Mouse (Mus musculus): Measurements from ENCODE around the gene Gabrb2. TPM values are rescaled to one million over a fixed set of nuclear protein-coding genes. Genes with fewer than 3 reads are reported as not detected.

Gabrb2 gene
- 1.2 and 1.3 TPM in 2 replicates for polyA plus RNA-seq (2014; fragmentation: Nextera tagmentation; extraction: Ambion mirVana)

DNA sequence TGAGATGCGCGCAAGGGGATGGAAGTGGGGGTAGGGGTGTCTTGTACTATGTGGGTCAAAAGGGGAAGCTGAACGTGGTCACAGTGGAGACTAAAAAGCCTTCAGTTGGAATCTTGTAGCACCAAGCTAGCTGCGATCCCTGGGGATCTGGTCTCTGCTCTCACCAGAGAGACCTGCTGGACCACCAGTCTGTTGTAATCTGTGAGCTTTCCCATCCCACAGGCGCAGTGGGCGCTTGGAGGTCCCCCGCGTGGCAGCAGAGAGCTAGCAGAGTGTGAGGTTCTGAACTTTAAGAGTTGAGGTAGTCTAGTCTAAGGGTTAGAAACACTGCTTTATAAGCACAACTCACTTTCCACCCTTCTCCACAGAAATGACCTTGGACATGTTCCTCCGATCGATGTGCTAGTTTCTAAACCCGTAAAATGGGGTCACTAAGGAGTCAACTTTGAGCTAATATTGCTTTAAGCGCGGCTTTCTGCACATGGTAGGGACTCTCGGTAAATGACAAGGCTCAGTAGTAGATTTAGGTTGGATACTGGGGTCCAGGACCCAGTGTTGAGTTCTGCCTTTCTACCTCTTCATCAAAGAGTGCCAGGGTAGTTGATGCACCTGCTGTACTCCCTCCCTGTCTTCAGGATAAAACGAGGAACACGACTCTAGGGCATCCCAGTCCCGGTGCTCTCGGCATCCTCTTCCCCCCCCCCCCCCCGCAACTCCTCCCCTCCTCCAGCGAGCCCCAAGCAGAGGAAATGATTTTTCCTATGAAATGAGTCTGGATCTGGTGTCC, at the start of gene Gabrb2:
Gene Gabrb2 (plus strand): TSS at position 762 of the 787 bp plus-strand sequence.
- ATAC-seq (ENCODE audit: insufficient read depth): no peak
- H3K9me3 ChIP-seq (ENCODE audit: low read depth, low read length): no peaks in the 10 kb centered on the region
- 28% methylated on average over 18 of the region's 20 CpGs for WGBS
- no peak within 1 kb of the TSS for H3K27ac ChIP-seq (ENCODE audit: low read depth)
- DNase-seq: no peak
- H3K4me3 ChIP-seq (ENCODE audit: low read depth, low read length): peak within 1 kb of the TSS; percentile 40
- peak within 1 kb of the TSS; percentile 41; the same call in 1 of the 2 replicates for H3K9ac ChIP-seq
- H3K27me3 ChIP-seq (ENCODE audit: insufficient read depth, low read length): no peaks in the 10 kb centered on the region
- H3K36me3 ChIP-seq (ENCODE audit: insufficient read depth): no peaks in the 10 kb centered on the region
- H3K4me1 ChIP-seq (ENCODE audit: insufficient read depth): no peaks in the 10 kb centered on the region
- peak within 1 kb of the TSS; percentile 82 for H3K4me2 ChIP-seq
- no peak for TF ChIP-seq CTCF (IDR thresholded peaks at IDR 0.05; ENCODE audit: low read depth)

- H3K4me3 ChIP-seq (ENCODE audit: low read depth, low read length): no peak overlapping the region
- DNase-seq (peak; percentile 61), ATAC-seq (ENCODE audit: insufficient read depth) (peak; percentile 80; the same call in 1 of the 2 replicates)
- H3K4me1 ChIP-seq (ENCODE audit: insufficient read depth): no peaks in the 10 kb centered on the region
- 38% methylated on average over 2 of the region's 2 CpGs for WGBS
- H3K36me3 ChIP-seq (ENCODE audit: insufficient read depth): no peaks in the 10 kb centered on the region
- TF ChIP-seq CTCF (IDR thresholded peaks at IDR 0.05; ENCODE audit: low read depth): no peak
- H3K4me2 ChIP-seq: no peak overlapping the region
- H3K9ac ChIP-seq: no peak overlapping the region
- no peak overlapping the region for H3K27ac ChIP-seq (ENCODE audit: low read depth)
- no peaks in the 10 kb centered on the region for H3K27me3 ChIP-seq (ENCODE audit: insufficient read depth, low read length)
- no peaks in the 10 kb centered on the region for H3K9me3 ChIP-seq (ENCODE audit: low read depth, low read length)
Measured at GRCm38 (mm10) chr11:42378983-42379382, 40.6 kb upstream of the Gabrb2 start.

- ATAC-seq (ENCODE audit: insufficient read depth): no peak
- Histone ChIP-seq H3K4me1 (ENCODE audit: insufficient read depth) (no peaks in the 10 kb centered on the region), H3K27me3 (ENCODE audit: insufficient read depth, low read length) (no peaks in the 10 kb centered on the region), H3K27ac (ENCODE audit: low read depth) (no peak overlapping the region), H3K4me2 (no peak overlapping the region), H3K36me3 (ENCODE audit: insufficient read depth) (no peaks in the 10 kb centered on the region), H3K4me3 (ENCODE audit: low read depth, low read length) (no peak overlapping the region), H3K9me3 (ENCODE audit: low read depth, low read length) (no peaks in the 10 kb centered on the region), H3K9ac (no peak overlapping the region)
- TF ChIP-seq CTCF (IDR thresholded peaks at IDR 0.05; ENCODE audit: low read depth): no peak
- DNase-seq: peak; percentile 1
- WGBS: 46% methylated on average over 4 of the region's 4 CpGs
Measured at GRCm38 (mm10) chr11:42386486-42386885, 33.1 kb upstream of the Gabrb2 start.

DNA sequence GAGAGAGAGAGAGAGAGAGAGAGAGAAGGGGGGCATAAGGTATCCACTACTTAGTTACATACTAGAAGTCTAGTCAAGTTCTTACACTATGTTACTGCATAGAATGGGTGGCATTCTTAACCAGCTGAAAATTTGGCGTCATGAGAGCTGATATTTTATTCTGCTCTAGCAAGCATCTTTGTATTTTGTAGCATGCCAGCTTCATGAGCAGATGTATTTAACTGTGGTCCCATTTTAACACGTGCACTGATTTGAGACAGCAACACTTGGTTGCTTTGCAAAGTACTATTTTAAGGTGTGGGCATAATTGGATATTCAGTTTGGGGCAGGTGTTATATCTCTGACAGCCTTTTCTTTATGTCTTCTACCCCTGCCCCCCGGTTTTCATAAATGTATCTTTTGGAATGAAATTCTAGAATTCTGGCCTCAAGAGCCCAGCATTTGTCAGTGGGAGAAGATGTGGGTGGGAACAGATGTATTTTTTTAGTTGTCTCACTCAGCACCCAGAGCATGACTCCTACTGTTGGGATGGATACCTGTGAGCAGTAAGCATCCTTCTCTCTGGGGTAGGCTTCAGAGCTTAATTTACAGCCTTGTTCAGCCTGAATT, 28.8 kb upstream of the Gabrb2 start:
- no peak for TF ChIP-seq CTCF (IDR thresholded peaks at IDR 0.05; ENCODE audit: low read depth)
- Histone ChIP-seq H3K9me3 (ENCODE audit: low read depth, low read length) (no peaks in the 10 kb centered on the region), H3K4me1 (ENCODE audit: insufficient read depth) (no peaks in the 10 kb centered on the region), H3K4me3 (ENCODE audit: low read depth, low read length) (no peak overlapping the region), H3K27ac (ENCODE audit: low read depth) (no peak overlapping the region), H3K4me2 (no peak overlapping the region), H3K9ac (no peak overlapping the region), H3K27me3 (ENCODE audit: insufficient read depth, low read length) (no peaks in the 10 kb centered on the region), H3K36me3 (ENCODE audit: insufficient read depth) (no peaks in the 10 kb centered on the region)
- no peak for DNase-seq
- no peak for ATAC-seq (ENCODE audit: insufficient read depth)
- 66% methylated on average over 3 of the region's 3 CpGs for WGBS

DNA sequence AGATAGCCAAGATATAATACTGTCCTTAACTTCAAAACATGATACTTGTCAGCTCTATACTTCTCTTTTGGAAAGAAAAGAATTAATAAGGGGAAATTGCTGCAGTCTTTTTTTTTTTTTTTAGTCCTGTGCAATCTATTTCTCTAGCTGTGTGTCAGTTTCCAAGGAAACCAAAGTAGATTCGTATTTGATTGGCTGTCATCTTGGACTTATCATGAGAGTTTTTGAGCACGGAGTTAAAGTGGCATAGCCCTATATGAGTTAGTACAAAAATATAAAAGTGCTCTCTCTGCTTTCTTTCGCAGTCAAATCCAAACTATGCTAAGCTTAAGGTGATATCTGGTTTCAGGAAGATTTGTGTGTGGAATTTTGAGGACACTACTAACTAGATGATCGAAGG, 26.1 kb upstream of the Gabrb2 start:
- Histone ChIP-seq H3K27ac (ENCODE audit: low read depth) (no peak overlapping the region), H3K27me3 (ENCODE audit: insufficient read depth, low read length) (no peaks in the 10 kb centered on the region), H3K9me3 (ENCODE audit: low read depth, low read length) (no peaks in the 10 kb centered on the region), H3K4me3 (ENCODE audit: low read depth, low read length) (no peak overlapping the region), H3K4me2 (no peak overlapping the region), H3K9ac (no peak overlapping the region), H3K36me3 (ENCODE audit: insufficient read depth) (no peaks in the 10 kb centered on the region), H3K4me1 (ENCODE audit: insufficient read depth) (no peaks in the 10 kb centered on the region)
- DNase-seq (no peak), ATAC-seq (ENCODE audit: insufficient read depth) (no peak)
- TF ChIP-seq CTCF (IDR thresholded peaks at IDR 0.05; ENCODE audit: low read depth): no peak
- WGBS: 70% methylated on average over 4 of the region's 4 CpGs

GRCm38 (mm10) chr11:42419791-42420633, 455 bp downstream of the Gabrb2 start:
- no peak overlapping the region for H3K27ac ChIP-seq (ENCODE audit: low read depth)
- under 1% methylated on average over 37 of the region's 40 CpGs for WGBS

More at GRCm38 (mm10) chr11:42419791-42420633, 455 bp downstream of the Gabrb2 start:
- peak overlapping the region; percentile 40 for H3K4me3 ChIP-seq (ENCODE audit: low read depth, low read length)
- no peak for TF ChIP-seq CTCF (IDR thresholded peaks at IDR 0.05; ENCODE audit: low read depth)
- ATAC-seq (ENCODE audit: insufficient read depth): peak; percentile 76; the same call in 1 of the 2 replicates
- H3K4me2 ChIP-seq: peak overlapping the region; percentile 82
- no peaks in the 10 kb centered on the region for H3K9me3 ChIP-seq (ENCODE audit: low read depth, low read length)
- H3K9ac ChIP-seq: peak overlapping the region; percentile 41; the same call in 1 of the 2 replicates
- no peaks in the 10 kb centered on the region for H3K4me1 ChIP-seq (ENCODE audit: insufficient read depth)
- H3K27me3 ChIP-seq (ENCODE audit: insufficient read depth, low read length): no peaks in the 10 kb centered on the region
- peak; percentile 39 for DNase-seq
- no peaks in the 10 kb centered on the region for H3K36me3 ChIP-seq (ENCODE audit: insufficient read depth)

Measured in lung, embryonic 14.5 days (tissue).